Mouse (Mus musculus) frontal cortex, postnatal 25 days (tissue): ENCODE results near the gene Gm48552.
A peak's percentile ranks its signal among the peaks of the same experiment; 100 is the strongest.

Source experiments
- DNase-seq, 2 experiments: peaks; one replicate each; pipeline ENCODE4 v3.0.0; 2022; ENCODE audit warnings: low spot score in 2 of 2

Gm48552 gene

DNA sequence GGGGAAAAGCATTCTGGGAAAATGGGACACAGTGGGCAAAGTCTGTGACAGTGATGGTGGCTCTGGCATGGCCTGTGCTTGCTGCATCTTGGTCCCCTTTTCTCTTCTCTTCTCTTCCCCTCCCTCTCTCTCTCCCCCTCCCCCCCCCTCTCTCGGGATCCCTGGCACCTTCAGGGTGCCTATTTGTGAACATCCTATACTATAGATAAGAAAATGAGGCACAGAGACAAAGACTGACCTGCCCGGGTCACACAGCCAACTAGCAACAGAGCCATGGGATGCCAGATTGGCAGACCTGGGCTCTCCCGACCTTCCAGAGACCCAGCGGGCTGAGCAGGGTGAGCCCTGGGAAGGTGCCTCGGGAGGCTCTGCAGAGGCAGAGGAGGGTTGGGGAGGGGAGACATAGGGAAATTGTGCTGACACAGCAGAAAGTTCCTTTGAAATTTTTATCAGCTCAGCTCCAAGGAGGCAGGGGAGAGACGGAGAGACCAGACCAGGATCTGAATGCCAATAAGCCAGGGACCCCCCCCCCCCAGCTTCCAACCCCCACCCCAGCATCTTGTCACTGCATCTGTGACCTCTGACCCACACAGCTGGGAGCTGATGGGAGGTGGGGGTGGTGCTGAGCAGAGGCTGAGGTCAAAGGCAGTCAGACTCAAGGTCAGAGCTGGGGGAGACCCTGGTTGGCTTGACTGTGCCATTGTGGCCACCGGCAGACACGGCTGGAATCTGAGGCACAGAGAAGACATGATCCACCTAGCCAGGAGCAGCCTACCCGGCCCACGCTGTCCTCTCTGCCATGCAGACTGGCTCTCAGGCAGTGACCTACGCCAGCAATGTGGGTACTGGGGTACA lies 29.6 kb downstream of the Gm48552 start:
- DNase-seq, result no peak

DNA sequence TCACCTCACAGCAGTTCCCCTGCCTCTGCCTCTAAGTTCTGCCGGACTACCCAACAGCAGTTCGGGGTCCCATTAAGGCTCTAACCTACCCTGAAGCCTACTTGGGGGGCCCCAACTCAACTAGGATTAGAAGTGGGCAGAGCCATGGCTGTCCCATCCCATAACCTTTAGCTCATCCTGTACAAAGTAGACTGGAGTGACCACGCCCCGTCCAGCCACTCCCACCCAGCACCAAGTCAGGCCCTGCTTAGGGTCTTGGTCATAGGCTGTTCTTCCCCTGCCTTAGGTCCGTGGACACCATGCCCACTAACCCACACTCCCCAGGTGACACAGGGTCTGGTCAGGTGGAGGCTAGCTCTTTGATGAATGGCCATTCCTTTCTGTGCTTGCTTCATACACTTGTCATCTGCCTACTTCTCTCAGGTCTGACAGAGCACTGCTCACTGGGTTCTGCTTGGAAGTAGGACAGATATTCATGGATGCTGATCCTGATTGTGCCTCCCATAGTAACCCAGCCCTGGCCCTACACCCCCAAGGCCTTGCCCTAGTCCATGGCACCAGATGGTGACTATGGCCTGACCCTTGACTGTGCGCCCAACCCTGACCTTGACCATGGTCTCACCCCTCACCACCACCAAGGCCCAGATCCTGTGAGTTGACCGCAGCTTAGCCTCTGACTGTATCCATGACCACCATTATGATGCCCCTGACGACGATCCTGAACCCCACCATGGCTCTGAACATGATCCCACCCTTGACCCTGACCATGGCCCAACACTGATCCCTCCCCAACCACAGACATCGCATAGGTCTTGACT lies 30.5 kb downstream of the Gm48552 start:
- DNase-seq, result no peak

DNA sequence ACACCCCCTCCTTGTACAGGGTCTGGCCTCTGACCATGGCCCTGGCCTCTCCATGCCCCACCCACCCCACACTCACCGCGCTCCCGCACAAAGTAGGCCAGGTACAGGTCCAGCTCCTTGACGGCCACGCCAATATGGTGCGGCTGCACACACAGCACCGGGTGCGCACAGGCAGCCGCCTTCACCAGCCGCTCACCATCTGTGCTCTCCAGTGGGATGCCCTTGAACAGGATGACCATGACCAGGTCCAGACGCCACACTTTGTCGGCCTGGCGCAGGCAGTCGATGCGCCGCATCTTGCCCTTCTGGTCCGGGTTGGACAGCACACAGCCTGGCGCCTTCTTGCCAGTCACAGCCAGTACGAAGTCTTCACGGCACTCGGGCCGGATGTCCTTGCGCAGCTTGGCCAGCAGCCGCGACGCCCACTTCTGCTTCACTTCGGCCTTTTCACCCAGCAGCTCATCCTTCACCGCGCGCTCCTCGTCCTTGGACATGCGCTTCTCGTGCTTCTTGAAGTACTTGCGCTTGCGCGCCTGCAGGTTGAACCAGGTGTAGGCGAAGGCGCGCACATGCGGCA lies 31.5 kb downstream of the Gm48552 start:
- DNase-seq, result no peak

DNA sequence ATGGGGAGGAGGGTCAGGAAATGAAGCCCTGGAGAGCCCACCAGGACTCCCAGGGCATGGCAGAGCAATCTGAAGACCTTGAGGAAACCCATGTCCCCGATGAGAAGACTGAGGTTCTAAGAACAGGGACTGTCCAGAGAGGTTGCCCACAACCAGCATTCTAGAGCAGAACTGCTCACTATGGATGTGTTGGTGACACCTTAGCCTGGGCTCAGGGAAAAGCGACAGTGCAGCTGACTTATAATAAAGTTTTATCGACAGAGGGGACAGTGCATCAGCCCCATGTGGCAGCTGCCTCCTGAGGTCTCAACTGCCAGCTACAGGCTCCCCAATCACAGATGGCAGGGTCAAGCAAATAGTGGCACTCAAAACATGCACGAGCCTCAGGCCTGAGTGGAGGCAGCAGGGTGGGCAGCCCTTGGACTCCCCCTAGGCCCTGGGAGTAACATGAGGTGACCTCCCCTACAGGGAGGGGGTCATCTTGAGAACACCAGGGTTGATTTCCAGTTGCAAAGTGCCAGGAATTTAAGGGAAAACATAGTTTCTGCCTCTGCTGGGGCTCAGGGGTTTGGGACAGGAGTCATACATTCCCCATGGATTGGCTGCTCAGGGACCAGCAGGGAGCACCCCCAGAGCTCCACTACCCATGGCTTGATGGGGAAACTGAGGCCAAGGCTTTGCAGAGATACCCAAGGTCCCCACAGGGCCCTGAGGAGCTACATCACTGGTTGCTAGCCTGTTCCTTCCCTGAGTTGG lies 32.4 kb downstream of the Gm48552 start:
- DNase-seq, result no peak

DNA sequence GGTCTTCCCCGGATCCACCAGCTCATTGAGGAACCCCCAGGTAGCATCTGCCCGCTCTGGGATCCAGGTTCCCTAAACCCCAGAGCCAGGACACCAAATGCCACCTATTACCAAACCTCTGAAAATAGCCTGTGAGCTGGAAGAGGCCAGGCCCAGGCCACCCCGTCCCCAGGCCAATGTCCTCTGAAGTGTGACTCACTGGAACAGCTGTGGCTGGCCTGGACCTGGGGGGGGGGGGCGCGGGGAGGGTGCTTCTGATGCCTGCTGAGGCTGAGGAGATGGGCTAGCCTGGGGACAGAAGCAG lies 32.9 kb downstream of the Gm48552 start:
- no peak for DNase-seq

GRCm38 (mm10) chr10:81422191-81422590 lies 33.4 kb downstream of the Gm48552 start:
- DNase-seq, result no peak

DNA sequence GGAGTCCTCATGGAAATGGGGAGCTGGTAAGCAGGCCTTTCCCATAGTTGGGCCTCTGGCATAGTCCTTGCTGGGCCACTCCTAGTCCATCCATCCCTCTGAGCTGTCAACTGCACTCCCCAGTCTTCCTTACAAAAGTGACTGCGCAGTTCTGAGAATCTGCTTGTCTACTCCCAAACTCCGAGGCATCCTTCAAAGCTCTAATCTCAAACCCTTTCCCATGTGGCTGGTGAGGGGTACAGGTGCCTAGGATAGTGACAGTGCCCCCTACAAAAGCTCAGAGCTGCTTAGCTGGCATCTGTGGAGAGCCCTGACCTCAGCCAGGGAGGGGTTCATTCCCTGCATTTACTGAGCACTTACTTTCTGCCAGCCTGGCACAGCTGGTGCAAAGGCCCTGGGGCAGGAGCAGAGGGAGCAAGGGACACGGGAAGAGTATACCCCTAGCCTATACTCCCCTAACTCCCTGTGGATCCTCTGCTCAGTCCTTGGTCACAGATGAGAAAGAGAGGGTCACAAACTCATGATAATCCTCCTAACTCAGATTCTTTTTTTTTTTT lies 33.9 kb downstream of the Gm48552 start:
- DNase-seq, result peak in 1 of 2 experiments; percentile 3

- peak in 1 of 2 experiments; percentile 2 for DNase-seq
Measured at GRCm38 (mm10) chr10:81423476-81424245, 34.9 kb downstream of the Gm48552 start.

GRCm38 (mm10) chr10:81424246-81425051 lies 35.6 kb downstream of the Gm48552 start:
- peak; percentile 5 to 21 for DNase-seq

DNA sequence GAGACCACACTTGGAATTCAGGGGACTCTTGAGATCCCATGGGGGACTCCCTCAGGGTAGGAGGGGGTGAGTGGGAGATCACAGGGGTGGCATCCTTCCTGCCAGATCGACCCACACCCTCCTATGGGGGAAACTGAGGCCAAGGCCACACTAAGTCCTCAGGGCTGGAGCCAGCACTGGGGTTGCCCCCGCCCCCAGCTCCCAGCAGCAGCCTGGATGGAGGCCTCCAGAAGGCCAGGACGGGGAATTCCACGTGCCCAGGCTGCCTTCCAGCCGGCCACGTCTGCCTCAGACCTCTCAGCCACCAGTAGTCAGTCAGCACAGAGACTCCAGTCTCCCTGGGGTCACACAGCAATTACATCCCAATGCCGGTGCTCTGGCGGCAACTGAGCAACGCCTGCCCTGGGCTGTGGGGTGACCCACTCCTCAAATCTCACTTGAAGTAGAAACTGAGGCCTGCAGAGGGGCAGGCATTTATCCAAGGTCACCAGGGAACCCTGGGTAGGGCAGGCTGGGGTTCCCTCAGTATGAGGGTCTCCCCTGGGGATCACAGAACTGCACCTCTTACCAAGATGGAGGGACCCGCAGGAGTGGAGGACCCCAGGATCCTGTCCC lies 36.5 kb downstream of the Gm48552 start:
- DNase-seq, result peak in 1 of 2 experiments; percentile 18

DNA sequence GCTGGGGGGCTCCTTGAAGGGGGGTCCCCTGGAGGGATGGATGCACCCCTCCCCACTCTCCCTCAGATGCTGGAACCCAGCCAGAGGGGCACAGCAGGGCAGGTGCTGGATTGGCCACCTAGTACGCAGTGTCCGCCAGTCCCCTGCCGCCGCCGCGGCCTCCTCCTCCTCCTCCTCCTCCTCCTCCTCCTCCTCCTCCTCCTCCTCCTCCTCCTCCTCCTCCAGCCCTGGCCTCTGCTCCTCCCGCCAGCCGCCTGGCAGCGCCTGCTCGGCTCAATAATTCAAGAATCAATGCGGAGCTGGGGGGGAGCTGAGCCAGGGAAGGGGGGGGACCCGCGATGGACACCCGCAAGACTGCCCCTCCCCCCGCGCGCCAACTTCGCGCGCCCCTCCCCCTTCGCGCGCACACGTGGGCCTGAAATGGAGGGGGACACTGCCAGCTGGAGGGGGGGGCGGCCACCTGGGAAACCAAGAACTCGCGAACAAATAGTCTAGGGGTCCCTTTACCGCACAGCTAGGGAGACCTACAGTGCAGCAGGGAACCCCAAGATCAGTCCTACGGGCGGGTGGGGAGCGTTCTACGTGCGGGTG lies 37.4 kb downstream of the Gm48552 start:
- peak; percentile 4 for DNase-seq

DNA sequence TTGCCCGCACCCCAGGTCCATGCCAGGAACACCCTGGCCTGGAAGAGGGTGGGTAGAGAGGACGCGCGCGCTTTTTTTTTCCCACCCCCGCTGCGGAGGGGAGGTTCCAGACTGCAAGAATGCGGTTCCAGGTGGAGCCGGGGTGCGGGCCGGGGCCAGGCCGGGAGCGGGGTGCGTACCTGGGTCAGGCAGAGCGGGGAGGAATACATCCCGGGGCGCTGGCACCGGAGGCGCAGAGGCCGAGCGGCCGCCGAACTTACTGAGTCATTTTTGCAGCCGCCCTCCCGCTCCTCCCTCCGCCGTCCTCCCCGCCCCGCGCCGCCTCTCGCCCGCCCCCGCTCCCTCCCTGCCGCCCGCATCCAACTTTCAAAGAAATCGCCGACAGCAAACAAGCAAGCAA lies 38.1 kb downstream of the Gm48552 start:
- DNase-seq, result peak in 1 of 2 experiments; percentile 38

GRCm38 (mm10) chr10:81427327-81427726 lies 38.5 kb downstream of the Gm48552 start:
- peak in 1 of 2 experiments; percentile 3 for DNase-seq

DNA sequence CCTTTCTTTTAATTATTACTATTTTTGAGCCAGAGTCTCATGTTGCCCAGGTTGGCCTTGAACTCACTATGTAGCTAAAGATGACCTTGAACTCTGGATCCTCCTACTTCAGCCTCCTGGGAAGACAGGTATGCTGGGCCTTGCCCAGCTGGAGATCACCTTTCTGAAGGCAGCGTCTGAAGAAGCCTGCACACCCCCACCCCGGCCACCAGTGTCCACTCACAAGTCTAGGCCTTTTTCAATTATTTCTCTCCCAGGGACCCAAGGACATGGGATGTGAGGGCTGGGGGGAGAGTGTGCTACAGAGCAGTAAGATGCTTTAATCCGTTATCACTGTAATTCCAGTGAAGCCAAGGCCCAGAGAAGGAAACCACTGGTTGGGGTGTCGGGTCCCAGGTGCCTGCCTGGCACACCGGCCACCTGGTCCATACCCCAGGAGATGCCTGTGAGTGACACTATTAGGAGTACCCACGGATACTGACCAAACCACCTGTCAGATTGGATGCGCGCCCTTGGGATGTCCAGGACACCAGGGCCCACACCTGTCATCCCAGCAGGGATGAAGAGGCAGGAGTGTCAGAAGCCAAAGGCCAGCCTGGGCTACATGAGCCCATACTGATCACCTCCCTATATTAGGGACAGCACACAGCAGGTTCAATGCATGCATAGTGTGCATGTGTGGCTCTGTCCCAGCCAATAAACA lies 39.1 kb downstream of the Gm48552 start:
- peak; percentile 4 for DNase-seq

- peak in 1 of 2 experiments; percentile 3 for DNase-seq
Measured at GRCm38 (mm10) chr10:81428507-81428870, 39.7 kb downstream of the Gm48552 start.

DNA sequence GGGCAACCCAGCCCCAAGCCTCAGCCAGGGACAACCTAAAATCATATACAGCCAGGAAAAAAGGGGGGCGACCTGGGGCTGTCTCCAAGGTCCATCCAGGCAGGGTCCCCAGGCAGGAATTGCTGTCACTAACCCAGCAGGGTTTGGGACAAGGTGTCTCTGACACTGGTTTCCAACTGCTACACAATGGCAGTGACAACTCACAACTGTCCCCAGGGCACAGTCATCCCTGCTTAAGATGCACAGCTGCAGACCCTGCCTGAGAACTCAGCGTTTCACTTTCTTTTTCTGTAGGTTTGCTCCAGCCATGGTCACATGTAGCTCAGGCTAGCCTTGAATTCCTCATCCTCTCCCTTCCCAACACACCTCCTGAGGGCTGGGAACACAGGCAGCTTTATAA lies 40.3 kb downstream of the Gm48552 start:
- peak in 1 of 2 experiments; percentile 2 for DNase-seq

GRCm38 (mm10) chr10:81429605-81430061 lies 40.8 kb downstream of the Gm48552 start:
- DNase-seq, result peak; percentile 52 to 59

DNA sequence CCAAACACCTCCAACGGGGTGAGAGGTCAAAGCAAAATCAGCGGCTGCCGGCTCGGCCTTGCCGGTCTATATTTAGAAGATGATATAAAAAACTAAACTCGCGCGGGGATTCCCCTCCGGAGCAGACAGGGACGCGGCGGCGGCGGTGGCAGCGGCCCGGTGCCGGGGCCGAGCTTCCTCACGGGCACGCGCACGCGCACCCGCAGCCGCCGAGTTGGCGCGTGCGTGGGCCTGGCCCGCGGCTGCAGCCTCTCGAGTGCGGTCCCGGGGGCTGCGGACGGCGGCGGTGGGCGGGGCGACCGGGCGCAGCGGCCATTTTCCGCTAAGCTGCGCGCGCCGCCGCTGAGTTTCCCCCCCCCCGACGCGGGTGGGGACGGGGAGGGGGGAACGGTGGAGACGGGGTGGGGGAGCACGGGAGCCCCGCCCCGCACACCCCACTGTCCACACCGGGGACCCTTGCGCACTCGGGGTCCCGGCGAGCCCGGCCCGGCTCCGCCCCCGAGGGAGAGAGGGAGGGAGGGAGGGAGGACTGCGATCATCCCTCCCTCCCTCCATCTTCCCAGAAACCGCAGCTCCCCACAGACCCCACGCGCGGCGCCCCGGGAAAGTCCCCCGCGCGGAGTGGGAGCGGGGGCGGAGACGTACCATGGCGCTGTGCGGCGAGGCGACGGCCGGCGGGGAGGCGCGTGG lies 41.5 kb downstream of the Gm48552 start:
- peak; percentile 49 to 69 for DNase-seq
